Mouse (Mus musculus): Measurements from ENCODE around the gene Avpr1b. TPM values are rescaled to one million over a fixed set of nuclear protein-coding genes. Genes with fewer than 3 reads are reported as not detected.

Avpr1b gene
- total and polyA plus RNA-seq, 3 experiments: 0.08 TPM; not detected in 2

DNA sequence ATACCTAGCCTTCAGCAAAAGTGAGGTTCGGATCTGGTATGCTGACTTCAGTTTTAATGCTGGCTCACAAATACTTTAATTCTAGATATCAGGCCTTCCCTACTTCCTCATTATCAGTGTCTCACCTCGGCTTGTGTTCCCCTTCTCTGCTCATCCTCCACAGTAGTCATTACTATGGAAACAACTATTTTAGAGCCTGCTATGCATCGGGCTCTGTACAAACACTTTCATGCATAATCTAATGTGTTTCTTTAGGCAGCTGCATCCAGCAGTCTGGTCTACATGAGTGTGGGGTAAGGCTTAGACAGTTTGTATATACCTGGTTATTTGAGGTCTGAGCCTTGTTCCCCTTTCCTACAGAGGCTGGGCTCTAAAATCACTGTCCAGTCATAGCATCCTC is 15.4 kb upstream of the Avpr1b start:
- TF ChIP-seq RAD21 (IDR thresholded peaks at IDR 0.05; ENCODE audit: low read depth, low read length): no peak
- no peak for TF ChIP-seq ZC3H11A (IDR thresholded peaks at IDR 0.05; ENCODE audit: low read depth, low read length)
- TF ChIP-seq MEF2A (IDR thresholded peaks at IDR 0.05; ENCODE audit: borderline replicate concordance, low read depth, low read length): no peak
- no peak for TF ChIP-seq SMC3 (IDR thresholded peaks at IDR 0.05; ENCODE audit: low read depth, low read length)
- no peak for TF ChIP-seq JUND (conservative IDR thresholded peaks at IDR 0.05; ENCODE audit: low read depth, low read length)
- no peak for TF ChIP-seq PAX5 (IDR thresholded peaks at IDR 0.05; ENCODE audit: low read length)
- H3K4me1 ChIP-seq (ENCODE audit: control insufficient read depth in 1 of 2, insufficient read depth in 2 of 2): peaks cover 0 to 35% of the 10 kb centered on the region in 2 experiments; a peak in 2 of 4 replicates
- H3K9me3 ChIP-seq (replicated peaks; ENCODE audit: low read length): no peaks in the 10 kb centered on the region
- no peaks in the 10 kb centered on the region for H3K79me2 ChIP-seq (replicated peaks; ENCODE audit: control insufficient read depth, extremely low read depth, insufficient read depth, poor library complexity, severe bottlenecking)
- H3K36me3 ChIP-seq (replicated peaks in 1 of 2; ENCODE audit: control insufficient read depth in 1 of 2, insufficient read depth in 1 of 2, low read length in 1 of 2): no peaks in the 10 kb centered on the region
- no peak overlapping the region for H3K4me3 ChIP-seq (replicated peaks in 1 of 3; ENCODE audit: low read depth in 2 of 3, low read length in 2 of 3, poor library complexity in 1 of 3)
- no peak for DNase-seq (ENCODE audit: extremely low read depth)
- no peak overlapping the region for H3K27ac ChIP-seq (ENCODE audit: insufficient read depth, low read depth)
- H3K27me3 ChIP-seq (replicated peaks): no peaks in the 10 kb centered on the region
- H3K4me2 ChIP-seq (ENCODE audit: insufficient read depth, low read depth, poor library complexity, severe bottlenecking): no peak overlapping the region
- no peak overlapping the region for H3K9ac ChIP-seq (ENCODE audit: insufficient read depth, low read depth)
- dilution Hi-C loops (cut with MboI; ENCODE audit: extremely low pct_ligation_motif_present, extremely low pct_unique_long_range_greater_than_20kb, low sequenced_read_pairs) (no loop called here), in situ Hi-C loops (cut with MboI; ENCODE audit: low pct_ligation_motif_present, low pct_unique_long_range_greater_than_20kb, low sequenced_read_pairs) (no loop called here)

DNA sequence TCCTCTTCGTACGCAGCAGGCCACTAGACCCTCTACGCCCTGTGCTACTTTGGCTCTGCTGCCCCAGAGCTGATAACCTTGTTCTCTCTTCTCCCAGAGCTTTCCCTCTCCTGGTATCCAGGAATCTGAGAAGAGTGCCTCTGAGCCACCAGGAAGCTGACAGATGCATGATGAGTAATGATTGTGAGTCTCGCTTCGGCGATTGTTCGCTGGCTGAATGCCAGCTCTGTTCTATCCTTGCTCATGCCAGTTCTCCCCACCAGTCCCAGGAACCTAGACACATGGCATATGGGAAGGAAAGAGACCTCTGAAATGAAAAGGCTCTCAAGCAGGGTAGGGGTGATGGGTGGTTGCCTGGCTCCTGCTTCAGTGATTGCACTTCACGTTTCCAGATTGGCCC is 12.2 kb upstream of the Avpr1b start:
- H3K9ac ChIP-seq (ENCODE audit: insufficient read depth, low read depth): no peak overlapping the region
- no peak for DNase-seq (ENCODE audit: extremely low read depth)
- H3K36me3 ChIP-seq (replicated peaks in 1 of 2; ENCODE audit: control insufficient read depth in 1 of 2, insufficient read depth in 1 of 2, low read length in 1 of 2): no peaks in the 10 kb centered on the region
- H3K27me3 ChIP-seq (replicated peaks): peaks cover 1% of the 10 kb centered on the region
- no peak overlapping the region for H3K27ac ChIP-seq (ENCODE audit: insufficient read depth, low read depth)
- no peaks in the 10 kb centered on the region for H3K79me2 ChIP-seq (replicated peaks; ENCODE audit: control insufficient read depth, extremely low read depth, insufficient read depth, poor library complexity, severe bottlenecking)
- H3K4me1 ChIP-seq (ENCODE audit: control insufficient read depth in 1 of 2, insufficient read depth in 2 of 2): peaks cover 0 to 20% of the 10 kb centered on the region in 2 experiments; a peak in 2 of 4 replicates
- TF ChIP-seq TBP (conservative IDR thresholded peaks at IDR 0.05; ENCODE audit: low read depth, low read length) (no peak), KAT2A (IDR thresholded peaks at IDR 0.05; ENCODE audit: insufficient replicate concordance, low read length) (no peak), ELF1 (IDR thresholded peaks at IDR 0.05; ENCODE audit: low read depth, low read length) (no peak), MYC (IDR thresholded peaks at IDR 0.05; ENCODE audit: low read depth, low read length) (no peak), CHD1 (IDR thresholded peaks at IDR 0.05; ENCODE audit: low read depth, low read length) (no peak), TCF12 (IDR thresholded peaks at IDR 0.05; ENCODE audit: low read depth, low read length) (no peak), CTCF (conservative IDR thresholded peaks at IDR 0.05 in 1 of 2, IDR thresholded peaks at IDR 0.05 in 1 of 2; ENCODE audit: low read depth in 2 of 2, low read length in 2 of 2) (no peak), ZC3H11A (IDR thresholded peaks at IDR 0.05; ENCODE audit: low read depth, low read length) (no peak), MAFK (IDR thresholded peaks at IDR 0.05; ENCODE audit: insufficient replicate concordance, low read length) (no peak), MAX (IDR thresholded peaks at IDR 0.05; ENCODE audit: low read length) (no peak), CHD2 (IDR thresholded peaks at IDR 0.05; ENCODE audit: low read length) (no peak), SIN3A (IDR thresholded peaks at IDR 0.05; ENCODE audit: low read length) (no peak), ZNF384 (IDR thresholded peaks at IDR 0.05; ENCODE audit: low read depth, low read length) (no peak), UBTF (IDR thresholded peaks at IDR 0.05; ENCODE audit: low read depth, low read length) (no peak), EP300 (IDR thresholded peaks at IDR 0.05; ENCODE audit: low read length) (no peak), POLR2AphosphoS2 (IDR thresholded peaks at IDR 0.05; ENCODE audit: low read depth, low read length) (no peak)
- H3K9me3 ChIP-seq (replicated peaks; ENCODE audit: low read length): no peaks in the 10 kb centered on the region
- in situ Hi-C loops (cut with MboI; ENCODE audit: low pct_ligation_motif_present, low pct_unique_long_range_greater_than_20kb, low sequenced_read_pairs) (no loop called here), dilution Hi-C loops (cut with MboI; ENCODE audit: extremely low pct_ligation_motif_present, extremely low pct_unique_long_range_greater_than_20kb, low sequenced_read_pairs) (no loop called here)
- no peak overlapping the region for H3K4me3 ChIP-seq (replicated peaks in 1 of 3; ENCODE audit: low read depth in 2 of 3, low read length in 2 of 3, poor library complexity in 1 of 3)
- H3K4me2 ChIP-seq (ENCODE audit: insufficient read depth, low read depth, poor library complexity, severe bottlenecking): no peak overlapping the region

Measured in CH12.LX (cell line).